Mouse (Mus musculus) urinary bladder, postnatal 25 days (tissue): ENCODE results near the gene Cactin.
A peak's percentile ranks its signal among the peaks of the same experiment; 100 is the strongest.

ENCODE experiments used
- DNase-seq: peaks from one replicate; pipeline ENCODE4 v3.0.0; 2022; ENCODE audit warnings: low spot score

Gene Cactin

GRCm38 (mm10) chr10:81320550-81321347, at the start of gene Cactin:
Gene Cactin (plus strand): TSS chr10:81321103.
- DNase-seq = peak; percentile 92

DNA sequence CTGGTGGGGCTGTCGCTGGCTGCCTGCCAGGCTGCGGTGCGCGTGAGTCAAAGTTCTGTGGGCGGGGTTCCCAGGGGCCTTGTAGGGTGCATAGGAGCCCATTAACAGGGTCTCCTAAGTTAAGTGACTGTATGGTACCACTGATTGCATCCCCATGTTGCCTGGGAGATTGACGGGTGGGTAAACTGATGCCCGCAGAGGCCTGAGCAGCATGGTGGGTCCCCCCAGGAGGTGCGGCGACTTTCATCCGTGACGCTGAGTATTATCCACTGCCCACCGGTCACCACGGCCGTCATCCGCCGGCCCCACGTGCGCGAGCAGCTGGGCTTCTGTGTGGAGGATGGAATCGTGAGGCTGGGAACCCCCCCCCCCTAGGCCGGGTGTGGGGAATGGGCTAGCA, 48.5 kb upstream of the Cactin start:
- DNase-seq = no peak

GRCm38 (mm10) chr10:81273842-81274241, 47.1 kb upstream of the Cactin start:
- no peak for DNase-seq

- DNase-seq = no peak
Measured at GRCm38 (mm10) chr10:81277676-81278075, 43.2 kb upstream of the Cactin start.

GRCm38 (mm10) chr10:81279496-81279895, 41.4 kb upstream of the Cactin start:
- DNase-seq = no peak

DNA sequence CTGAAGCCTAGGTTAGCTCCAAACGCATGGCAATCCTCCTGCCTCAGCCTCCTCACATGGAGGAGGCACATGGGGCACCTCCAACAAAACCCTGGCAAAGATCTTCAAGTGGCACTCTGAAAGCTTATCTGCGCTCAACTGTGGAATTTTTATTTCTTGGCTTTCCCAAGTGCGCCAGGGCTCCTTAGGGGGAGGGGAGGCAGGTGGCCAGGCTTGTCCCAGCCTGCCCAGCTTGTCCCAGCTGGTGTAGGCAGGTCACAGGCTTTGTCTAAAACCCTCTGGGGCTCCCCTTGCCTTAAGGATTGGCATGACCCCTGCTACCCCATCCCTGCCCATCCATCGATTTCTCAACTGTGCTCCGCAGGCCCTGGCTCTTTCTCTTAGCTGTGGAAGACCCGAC, 36.7 kb upstream of the Cactin start:
- no peak for DNase-seq

DNA sequence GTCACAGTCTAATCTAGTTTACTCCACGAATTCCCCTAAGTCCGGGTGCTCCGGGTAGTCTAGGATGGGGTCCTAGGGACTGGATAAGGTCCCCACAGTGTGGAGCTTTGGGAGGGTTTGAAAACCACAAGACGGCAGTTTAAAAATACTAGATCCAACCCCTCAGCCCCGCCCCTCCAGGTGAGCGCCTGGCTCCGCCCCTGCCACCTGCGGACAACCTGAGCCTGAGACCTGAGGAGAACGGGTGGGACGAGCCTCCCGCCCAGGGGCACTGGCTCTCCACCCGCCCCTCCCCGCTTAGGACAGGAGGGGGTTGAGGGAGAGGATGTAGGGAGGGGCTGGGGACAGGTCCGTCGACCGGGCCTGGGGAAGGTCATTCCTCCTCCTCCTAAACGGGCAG, 36.2 kb upstream of the Cactin start:
- no peak for DNase-seq

DNA sequence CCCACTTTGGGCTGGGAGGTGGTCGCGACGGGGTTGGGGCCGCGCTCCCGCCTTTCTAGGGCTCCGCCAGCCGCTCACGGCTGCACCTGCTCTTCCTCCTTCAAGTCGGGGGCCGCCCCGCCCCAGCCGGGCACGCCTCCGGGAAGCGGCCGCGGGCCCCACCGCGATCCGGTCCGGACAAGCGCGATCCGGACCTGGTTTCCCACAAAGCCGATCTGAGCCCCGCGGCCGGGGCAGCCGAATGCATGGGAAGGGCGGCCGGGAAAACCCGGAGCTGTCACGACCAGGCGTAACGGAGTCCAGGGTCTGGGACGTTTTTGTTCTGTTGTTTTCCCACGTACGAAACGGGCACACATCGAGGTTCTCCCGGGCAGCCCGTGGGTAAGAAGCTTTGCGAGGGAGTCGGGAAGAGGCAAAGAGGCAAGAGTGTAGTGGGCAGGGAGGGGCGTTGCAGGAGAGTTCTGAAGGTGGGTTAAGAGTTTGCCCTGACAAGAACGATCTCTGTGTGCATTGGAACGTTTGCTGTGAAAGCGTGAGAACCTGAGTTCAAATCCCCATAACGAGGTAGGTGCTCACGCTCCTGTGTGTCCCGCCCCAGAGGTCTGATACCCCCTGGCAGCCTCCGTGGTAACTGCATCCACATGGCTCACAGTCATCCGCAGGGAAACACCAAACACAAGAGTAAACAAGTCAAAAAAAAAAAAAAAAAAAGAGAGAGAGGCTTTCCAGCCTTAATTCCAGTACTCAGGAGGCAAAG, 35.0 kb upstream of the Cactin start:
- DNase-seq = peak; percentile 94

GRCm38 (mm10) chr10:81286586-81286985, 34.3 kb upstream of the Cactin start:
- peak; percentile 56 for DNase-seq

- peak; percentile 63 for DNase-seq
Measured at GRCm38 (mm10) chr10:81287513-81288157, 33.3 kb upstream of the Cactin start.

GRCm38 (mm10) chr10:81288601-81289000, 32.3 kb upstream of the Cactin start:
- DNase-seq = no peak

DNA sequence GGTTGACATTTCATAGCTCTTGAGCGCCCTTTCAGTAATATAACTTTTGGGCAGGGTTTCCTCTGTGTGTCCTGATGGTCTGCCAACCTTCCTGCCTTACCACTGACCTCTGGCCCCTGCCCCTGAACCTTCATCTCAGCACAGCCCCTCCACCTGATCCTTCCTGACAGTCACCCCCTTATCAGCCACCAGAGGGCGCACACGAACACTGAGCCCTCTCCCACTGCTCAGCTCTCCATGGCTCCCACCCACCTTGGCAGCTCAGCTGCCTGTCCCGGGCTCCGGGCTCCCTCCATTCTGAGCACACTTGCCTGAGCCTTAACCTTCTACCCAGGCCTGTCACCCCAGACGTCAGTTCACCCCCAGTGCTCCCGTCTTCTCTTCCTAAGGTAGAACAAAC, 31.6 kb upstream of the Cactin start:
- peak; percentile 62 for DNase-seq

- DNase-seq = peak; percentile 52
Measured at GRCm38 (mm10) chr10:81289811-81290210, 31.1 kb upstream of the Cactin start.

DNA sequence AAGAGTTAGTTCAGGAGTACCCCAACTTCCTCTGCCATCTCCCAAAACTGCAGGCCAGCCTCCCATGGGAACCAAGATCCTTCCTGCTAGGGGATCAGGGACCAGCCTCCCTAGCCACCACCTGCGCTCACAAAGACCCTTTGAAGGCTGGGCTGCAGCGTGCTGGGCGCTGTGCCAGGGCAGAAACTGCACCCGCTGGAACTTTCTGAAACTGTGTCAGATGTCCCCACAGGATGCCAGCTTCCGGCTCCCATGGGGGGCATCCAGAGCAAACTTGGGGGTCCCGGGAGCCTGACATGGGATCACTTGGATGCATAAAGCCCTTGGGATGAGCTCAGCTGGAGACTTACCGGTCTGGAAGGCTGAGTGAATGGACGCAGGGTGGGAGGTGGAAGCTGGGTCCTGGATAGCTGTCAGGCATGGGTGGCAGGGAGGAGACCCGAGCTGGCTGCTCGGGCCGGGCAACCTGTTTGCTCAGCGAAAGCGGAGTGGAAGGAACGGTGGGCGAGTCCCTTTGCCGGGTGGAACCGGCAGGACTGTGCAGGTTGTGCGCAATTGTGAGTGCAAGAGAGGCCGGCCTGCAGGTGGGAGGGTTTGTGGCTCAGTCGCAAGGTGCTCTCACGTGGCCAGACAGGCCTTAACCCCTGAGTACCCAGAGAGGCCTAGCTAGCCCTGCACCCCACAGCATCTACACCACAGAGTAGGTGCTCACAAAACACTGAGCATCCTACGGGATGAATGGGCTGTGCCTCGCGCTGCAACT, 30.0 kb upstream of the Cactin start:
- peak; percentile 45 for DNase-seq

- DNase-seq = no peak
Measured at GRCm38 (mm10) chr10:81291511-81292104, 29.3 kb upstream of the Cactin start, which contains the start of gene Tjp3. Gene Tjp3 (minus strand): TSS chr10:81291581.

DNA sequence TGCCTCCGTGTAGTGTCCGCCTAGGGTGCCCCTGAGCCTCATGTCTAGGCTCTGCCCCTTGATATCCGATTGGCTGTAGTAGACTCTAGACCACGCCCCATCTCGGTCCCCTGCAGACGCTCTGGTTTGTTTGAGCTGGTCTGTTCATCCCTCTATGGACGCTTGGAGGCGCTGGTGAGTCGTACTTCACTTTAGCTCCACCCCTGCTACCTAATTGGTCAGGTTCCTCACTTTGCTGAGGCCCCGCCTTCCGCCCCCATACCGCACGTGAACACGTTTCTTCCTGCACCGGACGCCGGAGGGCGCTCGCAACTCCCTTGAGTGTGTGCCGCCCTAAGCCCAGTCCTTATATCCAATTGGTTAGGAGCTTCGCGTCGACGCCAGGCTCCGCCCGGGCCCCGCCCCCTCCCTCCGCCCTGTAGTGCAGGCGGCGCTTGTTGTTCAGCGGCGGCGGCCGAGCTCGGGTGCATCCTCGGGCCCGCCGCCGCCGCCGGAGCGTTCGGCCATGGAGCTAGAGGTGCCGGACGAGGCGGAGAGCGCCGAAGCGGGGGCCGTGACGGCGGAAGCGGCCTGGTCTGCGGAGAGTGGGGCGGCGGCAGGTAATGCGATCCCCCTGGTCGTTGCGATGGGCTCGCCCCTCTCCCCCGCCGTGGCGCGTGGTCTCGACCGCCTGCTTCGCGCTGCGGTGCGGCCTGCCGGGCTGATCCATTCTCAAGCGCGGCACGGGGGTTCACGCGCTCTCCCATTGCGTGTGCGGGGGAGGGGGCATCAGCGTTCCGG, 28.2 kb upstream of the Cactin start, which contains the start of gene Pip5k1c:
Pip5k1c (plus strand) TSS at position 410 of the 780 bp plus-strand sequence.
- peak; percentile 96 for DNase-seq

GRCm38 (mm10) chr10:81293334-81294030, 27.4 kb upstream of the Cactin start:
- no peak for DNase-seq

DNA sequence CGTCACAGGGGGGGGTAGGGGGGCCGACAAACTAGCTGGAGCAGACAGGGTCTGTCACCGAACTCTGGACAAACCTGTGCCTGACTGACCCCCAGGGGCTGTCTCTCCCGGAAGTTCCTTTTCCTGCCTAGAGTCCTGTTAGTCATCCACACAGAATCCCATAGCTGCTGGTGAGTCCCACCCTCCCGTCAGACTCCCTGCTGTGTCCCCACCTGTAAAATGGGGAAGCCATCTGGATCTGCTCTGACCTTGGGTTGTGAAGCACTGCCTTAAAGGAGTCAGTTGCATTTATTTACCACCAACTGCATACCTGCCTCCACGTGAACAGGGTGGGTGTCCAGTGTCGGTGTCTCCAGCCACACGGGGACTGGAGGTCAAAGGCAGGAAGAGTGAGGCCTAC, 26.5 kb upstream of the Cactin start:
- no peak for DNase-seq

- DNase-seq = no peak
Measured at GRCm38 (mm10) chr10:81295185-81295584, 25.7 kb upstream of the Cactin start.

DNA sequence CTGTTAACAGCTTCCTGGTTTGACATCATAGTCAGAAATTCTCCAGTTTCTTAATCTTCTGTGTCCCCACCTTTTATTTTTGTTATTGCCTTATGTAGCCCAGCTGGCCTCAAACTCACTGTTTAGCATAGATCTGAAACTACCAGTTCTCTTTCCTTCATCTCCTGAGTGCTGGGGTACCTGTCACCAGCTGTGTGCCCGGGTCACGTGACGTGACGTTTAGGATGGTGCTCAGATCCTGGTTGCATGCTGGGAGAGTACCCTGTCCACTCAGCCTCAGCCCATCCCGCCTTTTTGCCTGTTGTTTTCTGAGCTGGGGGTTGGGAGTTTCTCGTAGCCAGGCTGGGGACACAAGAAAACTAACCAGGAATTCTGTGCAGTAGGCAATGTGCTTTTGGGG, 23.7 kb upstream of the Cactin start:
- DNase-seq = no peak
